Mouse (Mus musculus): ENCODE results near the gene Brdt. TPM values are rescaled to one million over a fixed set of nuclear protein-coding genes. Genes with fewer than 3 reads are reported as not detected.
"Not testable (repeated sequence)": the region's sequence is repeated elsewhere in the genome, so short reads cannot be mapped to it uniquely, and the experiment has no call there.

Gene Brdt
- total RNA-seq, 2 experiments from 2014 or later: 0.11 to 0.85 TPM

DNA sequence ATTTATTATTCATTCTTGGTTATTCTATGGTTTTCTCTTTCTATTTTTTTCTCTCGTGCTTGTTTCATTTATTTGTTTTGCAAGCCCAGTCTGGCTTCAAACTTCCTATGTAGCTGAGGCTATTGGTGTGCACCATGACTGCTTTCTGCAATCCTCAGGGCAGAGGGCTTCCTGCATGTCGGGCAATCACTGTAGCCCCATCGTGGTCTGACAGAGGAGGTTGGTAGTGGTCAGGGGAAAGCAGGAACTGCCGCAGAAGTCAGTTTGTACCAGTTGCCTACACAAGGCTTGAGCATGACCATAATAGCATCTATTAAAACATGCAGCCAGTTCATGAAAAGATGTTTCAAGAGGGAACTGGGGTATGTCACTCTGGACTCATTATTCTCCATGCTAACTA is 23.5 kb upstream of the Brdt start:
- no peak for ATAC-seq (replicated peaks; ENCODE audit: low FRiP score, low TSS enrichment, poor library complexity, severe bottlenecking)

DNA sequence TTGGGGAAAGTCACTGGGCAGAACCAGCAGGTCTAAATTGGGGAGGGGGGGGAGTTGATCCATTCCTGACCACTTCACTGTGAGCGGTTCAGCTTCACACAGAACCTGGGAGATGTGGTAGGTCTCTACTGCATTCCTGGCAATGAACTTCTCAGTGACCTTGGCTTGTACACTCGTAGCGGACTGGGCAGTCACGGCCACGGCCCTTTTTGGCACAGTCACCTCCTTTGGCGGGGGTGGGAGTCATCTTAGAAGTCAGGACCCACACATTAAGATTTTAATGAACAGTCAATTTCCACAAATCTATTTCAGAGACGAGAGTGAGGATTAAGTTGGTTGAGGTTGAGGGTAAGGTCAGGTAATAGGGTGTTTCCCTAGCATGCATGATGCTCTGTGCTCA is 13.8 kb upstream of the Brdt start:
- ATAC-seq (replicated peaks; ENCODE audit: low FRiP score, low TSS enrichment, poor library complexity, severe bottlenecking): no peak

DNA sequence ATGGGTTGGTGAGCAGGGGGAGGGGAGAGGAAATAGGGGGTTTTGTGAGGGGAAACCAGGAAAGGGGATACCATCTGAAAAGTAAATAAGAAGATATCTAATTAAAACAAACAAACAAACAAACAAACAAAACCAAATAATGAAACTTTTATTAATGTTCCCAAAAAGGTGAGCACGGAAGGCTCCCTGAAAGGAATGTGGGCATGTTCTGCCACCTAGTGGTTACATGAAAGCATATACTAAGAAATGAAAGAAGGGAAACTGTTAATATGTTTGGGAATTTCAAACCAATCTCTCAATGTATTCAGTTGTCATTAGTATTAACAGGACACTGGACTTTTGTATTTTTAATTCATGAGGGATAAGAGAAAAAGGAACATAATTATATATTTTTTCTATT is 10.3 kb upstream of the Brdt start:
- ATAC-seq (replicated peaks; ENCODE audit: low FRiP score, low TSS enrichment, poor library complexity, severe bottlenecking): no peak

DNA sequence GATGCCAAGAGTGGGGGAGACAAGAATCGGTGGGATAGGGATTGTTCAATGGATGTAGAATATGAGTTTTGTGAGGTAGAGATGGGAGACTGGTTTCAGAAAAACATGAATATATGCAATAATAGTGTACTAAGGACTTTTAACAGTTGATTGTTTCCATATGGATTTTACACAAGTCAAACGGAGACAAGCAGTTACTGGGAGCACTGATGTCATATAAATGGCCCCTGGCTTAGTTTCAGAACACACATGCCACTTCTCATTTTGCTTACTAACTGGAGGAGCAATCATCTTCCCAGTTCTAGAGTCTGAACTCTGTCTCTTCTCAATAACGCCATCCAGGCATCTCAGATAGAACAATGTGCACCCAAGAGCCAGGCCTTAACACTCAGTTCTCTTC is 9.4 kb downstream of the Brdt start:
- ATAC-seq (replicated peaks; ENCODE audit: low FRiP score, low TSS enrichment, poor library complexity, severe bottlenecking): no peak

DNA sequence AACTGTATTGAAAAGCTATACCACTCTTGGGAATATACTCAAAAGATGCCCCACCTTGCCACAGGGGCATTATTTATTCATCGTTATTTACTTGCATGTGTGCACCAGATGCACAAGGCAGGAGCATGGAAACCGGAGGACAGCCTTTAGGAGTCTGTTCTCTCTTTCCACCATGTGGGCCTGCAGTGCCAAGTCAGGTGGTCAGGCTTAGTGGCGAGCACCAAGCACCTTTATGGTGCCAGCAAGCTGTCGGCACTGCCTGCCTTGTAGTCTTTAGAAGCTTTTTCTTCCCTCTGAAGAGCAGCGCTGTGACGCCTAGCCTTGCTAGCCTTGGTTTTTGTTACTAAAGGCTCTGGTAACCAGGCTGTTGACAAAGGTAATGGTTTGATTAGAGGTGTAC is 11.9 kb downstream of the Brdt start:
- no peak for ATAC-seq (replicated peaks; ENCODE audit: low FRiP score, low TSS enrichment, poor library complexity, severe bottlenecking)

DNA sequence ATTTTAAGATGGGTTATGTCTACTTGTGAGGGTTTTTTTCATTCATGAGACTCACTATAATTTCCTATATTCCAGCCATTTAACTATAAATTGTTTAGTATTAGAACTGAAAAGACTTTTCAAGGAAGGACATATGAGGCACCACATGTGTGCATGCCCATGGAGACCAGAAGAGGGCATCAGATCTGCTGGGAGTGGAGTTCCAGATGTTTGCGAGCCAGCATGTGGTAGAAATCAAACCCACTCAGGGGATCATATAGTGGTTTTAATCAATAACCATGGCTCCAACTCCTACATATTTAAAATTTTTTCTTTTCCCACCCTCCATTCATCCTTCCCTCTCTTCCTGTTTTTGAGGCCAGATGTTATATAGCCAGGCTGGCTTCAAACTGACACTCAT is 15.3 kb downstream of the Brdt start:
- ATAC-seq (replicated peaks; ENCODE audit: low FRiP score, low TSS enrichment, poor library complexity, severe bottlenecking): no peak

DNA sequence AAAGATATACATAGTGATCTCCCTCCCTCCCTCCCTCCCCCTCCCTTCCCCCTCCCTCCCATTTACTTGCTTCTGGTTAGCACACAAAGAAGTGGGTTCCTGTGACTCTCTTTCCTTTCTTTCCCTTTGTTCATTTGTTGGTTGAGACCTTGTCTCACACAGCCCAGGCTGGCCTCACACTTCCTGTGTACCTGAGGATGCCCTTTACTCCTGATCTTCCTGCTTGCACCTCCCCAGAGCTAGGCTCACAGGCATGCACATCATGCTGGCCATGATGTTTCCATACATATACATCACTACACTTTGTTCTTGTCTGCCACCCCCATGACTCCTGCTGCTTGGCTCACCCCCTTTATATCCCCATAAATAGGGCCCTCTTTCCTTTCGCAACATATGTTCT is 21.6 kb downstream of the Brdt start:
- ATAC-seq (replicated peaks; ENCODE audit: low FRiP score, low TSS enrichment, poor library complexity, severe bottlenecking): no peak

DNA sequence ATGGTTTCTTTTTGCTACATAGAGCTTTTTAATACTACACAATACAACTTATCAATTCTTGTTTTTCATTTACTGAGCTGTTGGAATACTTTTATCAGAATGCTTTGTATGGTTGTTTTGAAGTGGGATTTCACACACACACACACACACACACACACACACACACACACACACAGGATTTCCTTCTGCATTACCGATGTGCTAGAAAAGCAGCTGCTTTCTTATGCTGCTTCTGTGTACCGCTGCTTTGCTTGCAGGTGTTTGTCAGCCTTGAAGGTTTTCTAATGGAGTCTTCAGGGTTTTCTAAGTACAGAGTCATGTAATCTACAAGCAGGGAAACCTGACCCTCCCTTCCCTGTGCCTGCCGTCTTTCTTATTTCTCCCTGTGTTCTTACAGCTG is 23.0 kb downstream of the Brdt start:
- ATAC-seq (replicated peaks; ENCODE audit: low FRiP score, low TSS enrichment, poor library complexity, severe bottlenecking): no peak

DNA sequence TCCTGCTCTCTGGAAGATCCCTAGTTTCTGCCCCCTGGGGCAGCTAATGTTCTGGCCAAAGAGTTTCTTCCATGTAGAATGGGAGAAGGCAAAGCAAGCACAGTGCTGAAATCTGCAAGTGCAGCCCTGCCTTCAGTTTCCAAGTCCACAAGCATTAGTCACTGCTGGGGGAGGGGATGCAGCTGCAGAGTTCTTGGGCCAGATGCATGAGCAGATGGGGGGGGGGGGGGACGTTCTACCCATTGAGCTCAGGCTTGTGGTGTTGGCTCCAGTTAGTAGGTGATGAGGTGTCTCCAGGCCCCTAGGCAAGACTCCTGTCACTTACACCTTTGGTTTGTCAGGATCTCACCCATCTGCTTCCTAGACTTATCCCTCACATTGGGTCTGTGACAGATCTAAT is 24.8 kb downstream of the Brdt start:
- no peak for ATAC-seq (replicated peaks; ENCODE audit: low FRiP score, low TSS enrichment, poor library complexity, severe bottlenecking)

DNA sequence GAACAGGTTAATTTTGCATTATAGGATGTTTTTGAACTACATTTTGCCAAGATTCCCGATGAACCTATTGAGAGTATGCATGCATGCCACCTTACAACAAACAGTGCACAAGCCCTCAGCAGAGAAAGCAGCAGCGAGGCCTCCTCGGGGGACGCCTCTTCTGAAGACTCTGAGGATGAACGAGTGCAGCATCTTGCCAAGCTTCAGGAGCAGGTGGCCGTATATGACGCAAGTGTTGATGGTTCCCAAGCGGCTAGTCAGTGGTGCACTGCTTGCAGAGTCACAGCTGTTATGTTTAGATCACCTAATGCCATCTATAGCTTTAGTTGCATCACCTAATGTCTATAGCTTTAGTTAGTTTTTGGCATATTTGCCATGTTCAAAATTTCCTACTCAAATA is 26.8 kb downstream of the Brdt start:
- ATAC-seq (replicated peaks; ENCODE audit: low FRiP score, low TSS enrichment, poor library complexity, severe bottlenecking): no peak

DNA sequence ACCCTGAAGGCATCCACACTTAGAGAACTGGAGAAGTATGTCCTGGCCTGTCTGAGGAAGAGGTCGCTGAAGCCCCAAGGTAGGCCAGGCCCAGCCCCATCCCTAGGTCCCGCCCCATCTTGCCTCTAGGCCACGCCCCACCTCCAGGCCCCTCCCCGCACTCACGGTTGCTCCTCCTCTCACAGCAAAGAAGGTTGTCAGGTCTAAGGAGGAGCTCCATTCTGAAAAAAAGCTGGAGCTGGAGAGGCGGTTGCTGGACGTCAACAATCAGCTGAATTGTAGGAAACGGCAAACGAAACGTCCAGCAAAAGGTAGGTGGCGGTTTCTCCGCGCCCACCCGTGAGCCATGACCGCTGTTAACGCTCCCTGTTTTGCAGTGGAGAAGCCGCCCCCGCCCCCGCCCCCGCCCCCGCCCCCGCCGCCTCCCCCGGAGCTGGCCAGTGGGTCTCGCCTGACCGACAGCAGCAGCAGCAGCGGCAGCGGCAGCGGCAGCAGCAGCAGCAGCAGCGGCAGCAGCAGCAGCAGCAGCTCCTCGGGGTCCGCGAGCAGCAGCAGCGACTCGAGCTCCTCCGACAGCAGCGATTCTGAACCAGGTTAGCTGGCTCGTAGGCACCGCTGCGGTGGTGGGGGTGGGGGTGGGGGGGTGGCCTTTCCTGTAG is 28.6 kb downstream of the Brdt start:
- ATAC-seq (replicated peaks; ENCODE audit: low FRiP score, low TSS enrichment, poor library complexity, severe bottlenecking): peak; percentile 100

DNA sequence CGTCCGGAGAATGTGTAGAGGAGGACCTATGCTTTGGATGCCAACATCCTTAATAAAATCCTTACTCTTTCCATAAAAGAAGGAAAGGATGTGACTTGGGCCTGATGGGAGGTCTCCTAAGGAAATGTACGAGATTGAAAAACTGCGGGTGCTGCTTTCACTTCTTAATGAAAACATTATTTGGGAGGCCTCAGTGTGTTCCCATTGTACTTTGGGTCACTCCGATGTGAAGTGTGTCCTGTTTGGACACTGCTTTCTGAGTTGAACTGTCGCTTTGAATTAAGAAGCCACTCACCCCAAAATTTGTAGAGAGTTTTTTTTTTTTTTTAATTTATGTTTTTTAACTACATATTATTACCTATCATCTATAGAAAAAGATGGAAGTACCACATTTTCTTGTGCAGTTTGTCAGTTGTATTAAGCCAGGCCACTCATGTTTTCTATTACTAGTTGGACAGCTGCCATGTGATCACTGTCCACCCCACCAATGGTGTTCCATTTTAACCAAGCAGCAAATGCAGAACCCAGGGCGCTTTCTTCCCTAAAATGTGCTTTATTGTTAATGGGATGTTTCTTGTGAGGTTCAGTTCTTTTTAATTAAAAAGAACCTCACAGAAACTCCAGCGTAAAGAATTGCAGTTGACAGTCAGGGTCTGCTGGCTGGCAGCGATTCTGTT is 29.2 kb downstream of the Brdt start:
- no peak for ATAC-seq (replicated peaks; ENCODE audit: low FRiP score, low TSS enrichment, poor library complexity, severe bottlenecking)

DNA sequence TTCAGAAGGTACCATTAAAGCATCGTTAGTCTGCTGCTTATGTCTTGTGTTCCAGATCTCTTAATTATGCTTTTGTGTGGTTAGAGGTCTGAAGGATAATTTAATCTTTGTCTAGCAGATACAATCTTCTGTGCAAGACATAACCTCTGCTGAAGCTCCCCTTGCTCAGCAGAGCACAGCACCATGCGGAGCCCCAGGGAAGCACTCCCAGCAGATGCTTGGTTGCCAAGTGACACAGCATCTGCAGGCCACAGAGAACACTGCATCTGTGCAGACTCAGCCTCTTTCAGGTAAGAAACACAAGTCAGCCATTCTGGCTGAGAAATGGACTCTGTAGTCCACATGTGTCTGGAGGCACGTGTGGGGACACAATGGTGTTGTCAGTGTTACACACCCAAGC is 39.1 kb downstream of the Brdt start:
- ATAC-seq (replicated peaks; ENCODE audit: low FRiP score, low TSS enrichment, poor library complexity, severe bottlenecking): no peak

DNA sequence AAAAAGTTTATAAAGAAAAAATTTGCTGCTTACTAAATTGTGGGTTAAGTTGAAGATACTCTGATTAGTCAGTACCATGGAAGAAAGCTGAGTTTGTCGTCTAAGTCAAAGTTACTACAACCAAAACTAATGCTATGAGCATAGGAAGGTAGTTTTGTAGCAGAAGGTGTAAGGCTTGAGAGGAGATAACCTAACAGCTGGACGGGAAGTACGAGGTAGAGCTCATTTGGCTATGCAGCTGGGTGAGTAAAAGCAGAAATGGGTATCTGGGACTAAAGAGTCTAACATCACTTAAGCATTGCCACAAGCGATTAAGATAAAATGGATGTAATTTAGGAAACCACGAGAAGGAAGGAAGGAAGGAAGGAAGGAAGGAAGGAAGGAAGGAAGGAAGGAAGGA is 40.4 kb downstream of the Brdt start:
- no peak for ATAC-seq (replicated peaks; ENCODE audit: low FRiP score, low TSS enrichment, poor library complexity, severe bottlenecking)

DNA sequence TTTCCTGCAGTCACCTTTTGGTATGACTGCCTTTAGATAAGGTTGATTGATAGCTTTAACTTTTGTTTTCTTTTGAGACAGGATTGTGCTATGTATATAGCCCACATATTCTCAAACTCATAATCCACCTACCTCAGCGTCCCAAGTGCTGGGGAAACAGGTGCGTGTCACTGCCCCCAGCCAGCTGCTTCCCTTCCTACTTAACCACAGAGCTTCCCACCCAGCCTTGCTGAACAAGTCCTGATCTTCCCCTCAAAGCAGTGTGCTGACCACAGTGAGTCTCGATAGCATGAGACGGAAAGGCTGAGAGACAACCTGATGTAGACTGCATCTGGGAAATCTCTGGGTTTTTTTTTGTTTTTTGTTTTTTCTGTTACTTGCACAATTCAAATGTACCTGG is 42.3 kb downstream of the Brdt start:
- 0 out of 2 replicates have a peak, but pooled peaks have one; percentile 52 for ATAC-seq (replicated peaks; ENCODE audit: low FRiP score, low TSS enrichment, poor library complexity, severe bottlenecking)

DNA sequence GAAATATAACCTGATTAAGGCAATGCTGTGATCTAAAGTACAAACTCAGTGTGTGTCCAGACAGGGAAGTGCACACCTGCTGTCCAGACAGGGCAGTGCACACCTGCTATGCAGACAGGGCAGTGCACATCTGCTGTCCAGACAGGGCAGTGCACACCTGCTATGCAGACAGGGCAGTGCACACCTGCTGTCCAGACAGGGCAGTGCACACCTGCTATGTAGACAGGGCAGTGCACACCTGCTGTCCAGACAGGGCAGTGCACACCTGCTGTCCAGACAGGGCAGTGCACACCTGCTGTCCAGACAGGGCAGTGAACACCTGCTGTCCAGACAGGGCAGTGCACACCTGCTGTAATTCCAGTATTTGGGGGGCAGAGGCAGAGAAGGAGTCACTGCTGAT is 55.5 kb downstream of the Brdt start:
- ATAC-seq (replicated peaks; ENCODE audit: low FRiP score, low TSS enrichment, poor library complexity, severe bottlenecking): not testable (repeated sequence)

DNA sequence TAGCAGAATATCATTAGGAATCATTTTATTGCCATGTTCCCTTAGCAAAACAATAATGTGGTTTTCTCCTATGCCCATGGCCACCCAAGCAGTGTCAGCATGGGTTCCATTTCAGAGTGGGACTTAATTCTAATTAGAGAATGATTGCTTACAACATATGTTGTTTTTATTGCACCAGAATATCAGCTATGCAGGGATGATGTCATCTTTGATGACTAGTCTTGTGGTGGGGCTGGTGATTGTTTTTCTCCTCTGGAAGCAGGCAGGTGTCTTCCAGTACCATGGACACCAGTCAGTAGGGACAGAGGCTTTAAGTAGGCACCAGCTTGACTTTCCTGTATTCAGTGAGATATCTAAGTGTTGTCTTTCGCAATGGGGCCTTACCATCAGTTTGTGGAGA is 56.8 kb downstream of the Brdt start:
- ATAC-seq (replicated peaks; ENCODE audit: low FRiP score, low TSS enrichment, poor library complexity, severe bottlenecking): no peak

DNA sequence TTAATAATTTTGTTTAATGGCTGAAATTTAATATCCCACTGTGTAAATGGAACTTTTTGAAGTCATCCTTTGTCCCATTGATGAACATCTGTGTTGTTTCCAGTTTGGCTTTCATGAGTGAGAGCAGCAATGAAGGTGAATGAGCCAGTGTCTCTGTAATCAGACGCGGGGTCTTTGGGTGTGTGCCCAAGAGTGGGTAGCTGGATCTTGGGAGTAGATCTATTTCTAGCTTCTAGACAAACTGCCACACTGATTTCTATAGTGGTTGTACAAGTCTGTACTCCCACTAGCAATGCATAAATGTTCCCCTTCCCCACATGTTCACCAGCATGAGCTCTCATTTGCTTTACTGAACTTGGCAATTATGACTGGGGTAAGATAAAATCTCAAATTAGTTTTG is 58.4 kb downstream of the Brdt start:
- ATAC-seq (replicated peaks; ENCODE audit: low FRiP score, low TSS enrichment, poor library complexity, severe bottlenecking): no peak

DNA sequence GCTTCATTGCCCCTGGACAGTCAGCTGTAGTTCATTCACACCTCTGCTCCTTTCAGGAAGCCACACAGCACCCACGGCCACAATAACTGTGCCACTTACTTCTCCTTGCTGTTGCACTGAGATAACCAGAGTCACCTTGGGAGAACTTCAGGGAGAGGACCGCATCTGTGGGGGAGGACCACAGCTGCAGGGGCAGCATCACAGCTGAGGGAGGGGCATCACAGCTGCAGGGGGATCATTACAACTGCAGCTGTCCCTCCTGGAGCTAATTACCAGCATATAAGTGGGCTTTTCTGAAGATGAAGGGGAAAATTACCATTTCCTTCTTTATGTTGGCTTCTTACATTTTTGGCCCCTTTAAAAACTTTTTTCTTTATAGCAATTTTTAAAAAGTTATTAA is 63.5 kb downstream of the Brdt start:
- no peak for ATAC-seq (replicated peaks; ENCODE audit: low FRiP score, low TSS enrichment, poor library complexity, severe bottlenecking)

DNA sequence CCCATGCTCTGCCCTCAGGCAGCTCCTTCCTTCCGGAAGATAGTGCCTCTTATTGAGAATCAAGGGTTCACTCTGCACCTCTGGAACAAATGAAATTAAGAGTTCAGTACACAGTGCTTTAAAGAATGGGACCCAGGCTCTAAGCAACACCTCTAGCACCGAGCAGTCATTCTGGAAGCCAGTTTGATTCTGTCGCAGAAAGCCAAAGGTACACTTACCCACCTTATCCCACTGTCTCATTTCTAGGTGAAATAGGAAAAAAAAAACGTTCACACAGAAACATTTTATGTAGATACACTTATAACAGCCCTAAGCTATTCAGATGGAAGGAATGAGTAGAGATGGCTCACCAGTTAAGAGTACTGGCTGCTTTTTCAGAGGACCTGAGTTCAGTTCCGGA is 71.5 kb downstream of the Brdt start, which contains the start of gene Ephx4:
Gene Ephx4, plus strand, starts transcription at position 301 of the 400 bp plus-strand sequence.
- no peak for ATAC-seq (replicated peaks; ENCODE audit: low FRiP score, low TSS enrichment, poor library complexity, severe bottlenecking)
